Mouse (Mus musculus) naive thymus-derived CD4-positive, alpha-beta T cell, adult 2 months (primary cell): ENCODE results near the gene 1700010B08Rik.

Experiments used
- DNase-seq: peaks from one replicate; pipeline ENCODE4 v3.0.0-alpha.2; 2011; ENCODE audit warnings: low read depth

Gene 1700010B08Rik

DNA sequence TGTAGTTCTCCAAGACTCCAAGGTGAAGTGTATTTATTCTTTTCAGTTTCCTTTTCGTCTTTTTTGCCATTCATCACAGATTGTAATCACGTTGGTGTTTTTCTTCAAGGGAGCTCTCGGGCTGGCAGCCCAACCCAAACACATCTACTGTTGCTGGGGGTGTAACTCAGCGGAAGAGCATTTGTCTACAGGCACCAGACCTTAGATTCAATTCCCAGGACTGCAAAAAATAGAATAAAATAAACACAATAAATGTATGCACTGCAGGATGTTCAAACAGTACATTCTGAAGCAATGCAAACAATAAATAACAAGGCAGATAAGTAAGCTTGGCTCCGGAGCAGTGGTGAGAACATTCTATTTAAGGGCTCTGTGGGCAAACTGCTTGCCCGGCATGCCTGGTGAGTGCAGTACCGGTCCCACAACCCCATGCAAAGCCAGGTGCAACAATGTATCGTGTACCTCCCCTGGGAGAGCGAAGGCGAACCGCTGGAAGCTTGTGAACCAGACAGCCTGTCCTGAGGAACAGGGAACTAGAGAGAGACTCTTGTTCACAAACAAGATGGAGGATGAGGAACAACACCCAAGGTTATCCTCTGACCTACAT is 3.1 kb downstream of the 1700010B08Rik start:
- no peak for DNase-seq

DNA sequence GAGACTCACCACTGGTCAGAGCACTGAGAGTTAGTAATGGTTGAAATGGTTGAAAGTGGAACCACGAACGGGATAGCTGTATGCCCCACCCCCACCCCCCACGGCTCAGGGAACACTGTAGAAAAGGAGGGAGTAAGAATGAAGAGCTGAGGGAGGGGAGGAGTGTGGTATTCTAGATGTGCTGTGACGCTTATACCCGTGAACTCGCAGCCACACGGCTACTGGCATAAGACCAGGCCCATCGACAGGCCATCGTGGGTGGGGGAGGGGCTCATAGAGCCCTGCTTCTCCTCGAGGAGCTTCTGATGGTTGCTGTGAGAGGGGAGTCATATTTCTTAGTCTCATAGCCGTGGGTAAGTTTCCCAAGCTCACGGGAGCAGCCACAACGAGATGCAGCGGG is 5.2 kb downstream of the 1700010B08Rik start:
- DNase-seq: no peak

DNA sequence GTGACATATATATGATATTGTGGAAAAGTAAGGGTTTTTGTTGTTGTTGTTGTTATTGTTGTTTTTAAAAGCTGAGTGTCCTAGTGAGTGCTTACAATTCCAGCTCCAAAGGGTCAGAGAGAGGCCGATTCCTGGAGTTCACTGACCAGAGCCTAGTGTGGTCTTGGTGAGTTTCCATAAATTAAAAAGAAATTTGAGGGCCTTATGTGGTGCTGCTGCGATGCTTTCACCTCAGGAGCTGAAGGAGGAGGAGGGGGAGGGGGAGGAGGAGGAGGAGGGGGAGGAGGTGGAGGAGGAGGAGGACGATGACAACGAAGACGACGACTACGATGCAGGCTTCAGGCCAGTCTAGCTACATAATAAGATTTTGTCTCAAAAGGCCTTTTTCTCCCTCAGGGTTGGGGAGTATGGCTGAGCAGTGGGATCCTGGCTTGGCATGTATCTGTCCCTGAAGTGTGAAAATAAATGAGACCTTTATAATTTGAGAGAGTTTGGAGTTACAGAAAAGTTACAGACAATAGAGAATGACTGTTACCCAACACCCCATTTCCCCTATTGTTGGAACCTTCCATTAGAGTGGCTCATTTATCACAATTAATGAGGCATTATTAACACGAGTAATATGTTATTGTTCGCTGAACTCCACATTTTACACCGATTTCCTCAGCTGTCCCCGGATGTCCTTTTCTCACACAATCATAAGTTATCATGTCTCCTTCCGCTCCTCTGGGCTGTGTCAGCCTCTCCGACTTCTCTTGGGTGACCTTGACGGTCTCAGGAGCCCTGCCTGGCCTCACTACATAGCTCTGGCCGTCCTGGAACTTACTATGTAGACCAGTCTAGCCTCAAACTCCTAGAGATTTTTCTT is 6.0 kb downstream of the 1700010B08Rik start:
- DNase-seq: no peak

DNA sequence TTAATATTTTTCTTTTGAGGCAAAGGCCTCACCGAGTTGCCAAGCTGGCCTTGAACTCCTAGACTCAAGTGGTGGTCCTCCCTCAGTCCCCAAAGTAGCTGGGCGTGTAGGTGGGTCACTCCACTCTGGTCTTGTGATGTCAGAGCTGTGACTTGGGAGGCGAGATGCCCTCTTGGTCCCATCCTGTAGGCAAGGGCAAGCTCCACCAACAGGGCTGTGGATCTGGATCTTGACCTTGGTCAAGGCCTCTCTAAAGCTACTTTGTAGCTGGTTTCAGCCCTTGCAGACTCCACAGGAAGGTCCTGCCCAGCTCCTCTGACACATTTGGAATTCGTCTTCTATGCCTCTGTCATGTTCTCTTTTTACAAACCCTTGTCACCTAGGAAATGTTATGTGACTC is 6.6 kb downstream of the 1700010B08Rik start:
- DNase-seq: no peak

DNA sequence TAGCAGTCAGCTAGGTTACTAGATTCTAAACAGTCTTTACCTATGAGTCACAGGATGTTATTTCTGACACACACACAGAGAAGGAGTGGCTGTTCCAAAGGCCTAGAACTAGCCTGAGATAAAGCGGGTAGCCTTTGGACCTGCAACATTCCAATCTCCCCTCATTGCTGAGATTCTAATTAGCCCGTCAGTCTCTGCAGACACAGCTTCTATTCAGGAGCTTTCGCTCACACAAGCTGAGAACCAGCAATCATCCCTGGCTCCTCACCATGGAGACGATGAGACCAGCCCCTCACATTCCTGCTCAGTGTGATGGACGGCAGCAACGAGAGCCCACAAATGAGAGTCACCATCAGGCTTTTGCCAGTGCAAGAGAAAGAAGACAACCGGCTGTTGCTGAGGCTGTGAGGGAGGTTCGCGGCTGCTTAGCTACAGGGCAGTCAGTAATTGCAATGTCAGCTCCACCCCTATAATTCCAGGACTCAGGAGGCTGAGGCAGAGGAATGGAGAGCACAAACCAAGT is 11.3 kb downstream of the 1700010B08Rik start:
- no peak for DNase-seq

DNA sequence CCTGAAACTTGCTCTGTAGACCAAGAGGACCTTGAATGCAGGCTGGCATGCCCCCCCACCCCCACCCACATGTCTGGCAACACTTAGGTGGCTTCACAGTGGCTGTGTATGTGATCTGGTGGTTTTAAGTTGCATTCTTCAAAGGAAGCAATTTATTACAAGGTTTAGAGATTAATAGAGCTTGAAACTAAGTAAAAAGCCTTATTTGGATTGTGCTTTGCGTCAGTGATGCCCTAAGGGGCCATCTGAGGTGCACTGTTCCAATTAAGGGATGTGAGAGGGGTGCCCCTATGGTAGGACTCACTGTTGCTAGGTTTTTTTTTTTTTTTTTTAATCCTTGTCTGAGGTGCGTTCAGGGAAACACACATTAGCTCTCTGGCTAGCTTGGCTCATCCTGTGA is 15.2 kb downstream of the 1700010B08Rik start:
- DNase-seq: no peak

DNA sequence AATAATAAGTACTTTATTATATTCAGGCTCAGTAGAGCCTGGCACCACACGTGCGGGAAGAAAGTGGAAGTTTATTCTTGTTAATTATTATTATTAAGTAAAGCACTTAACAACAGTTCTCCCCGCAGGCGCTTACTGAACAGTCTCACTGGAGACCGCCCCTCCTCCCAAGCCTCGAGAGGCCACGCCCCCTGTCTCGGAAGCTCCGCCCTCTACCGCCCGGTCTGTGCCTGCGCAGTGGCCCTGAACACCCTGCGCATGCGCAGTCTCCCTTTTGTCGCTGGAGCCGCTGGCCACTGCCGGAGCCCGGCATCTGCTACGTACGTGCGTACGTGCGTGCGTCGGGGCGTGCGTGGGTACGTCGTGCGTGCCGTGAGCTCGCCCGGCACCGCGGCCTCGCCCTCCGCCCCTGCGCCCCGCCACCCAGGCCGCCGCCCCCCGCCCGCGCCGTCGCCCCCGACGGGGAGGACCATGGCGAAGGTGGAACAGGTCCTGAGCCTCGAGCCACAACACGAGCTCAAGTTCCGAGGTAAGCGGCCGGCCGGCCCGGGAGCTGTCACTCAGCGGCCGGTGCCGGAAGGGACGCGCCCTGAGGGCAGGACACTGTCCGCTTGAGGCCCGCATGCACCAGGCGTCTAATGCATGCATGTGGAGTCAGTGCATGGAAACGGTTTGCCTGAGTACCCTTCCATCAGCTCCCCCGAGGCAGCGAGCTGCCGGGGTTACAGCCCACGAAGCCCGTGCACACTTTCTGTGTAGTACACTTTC is 18.2 kb downstream of the 1700010B08Rik start, which contains the start of gene Vapb:
Vapb (plus strand) TSS at position 290 of the 768 bp plus-strand sequence.
- peak; percentile 99 for DNase-seq

DNA sequence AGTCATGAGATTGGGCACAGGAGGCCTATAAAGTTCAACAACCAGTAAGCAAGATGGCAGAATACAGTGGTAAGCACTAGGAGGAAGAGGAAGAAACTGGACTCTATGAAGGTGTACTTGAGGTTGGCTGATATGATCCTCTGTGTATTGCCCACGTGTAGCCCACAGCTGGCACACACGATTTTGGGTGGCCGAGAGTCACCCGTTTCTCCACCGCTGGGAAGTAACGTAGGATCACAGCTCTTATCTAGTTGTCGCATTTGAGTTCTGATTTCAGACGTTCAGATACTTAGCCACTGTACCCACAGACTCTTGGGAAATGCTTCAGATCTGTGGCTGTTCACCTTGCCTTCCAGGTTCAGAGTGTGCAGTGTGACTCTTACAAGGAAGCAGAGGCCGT is 19.0 kb downstream of the 1700010B08Rik start:
- no peak for DNase-seq

DNA sequence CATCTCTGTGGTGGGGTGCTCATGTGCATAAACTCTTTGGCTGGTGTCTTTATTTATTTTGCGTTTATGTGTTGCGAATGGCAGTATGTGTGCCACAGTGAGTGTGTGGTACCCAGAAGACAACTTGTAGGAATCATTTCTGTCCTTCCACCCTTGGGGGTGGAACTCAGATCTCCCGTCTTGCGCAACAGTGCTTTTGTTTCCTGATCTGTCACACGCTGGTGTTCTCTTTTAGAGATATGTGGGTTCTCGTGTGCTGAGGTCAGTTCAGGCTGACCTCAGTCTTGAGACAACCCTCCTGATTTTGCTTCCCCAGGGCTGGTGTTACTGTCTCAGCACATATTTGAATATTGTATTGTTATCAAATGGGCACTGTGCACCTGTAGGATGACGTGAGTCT is 19.9 kb downstream of the 1700010B08Rik start:
- DNase-seq: no peak

DNA sequence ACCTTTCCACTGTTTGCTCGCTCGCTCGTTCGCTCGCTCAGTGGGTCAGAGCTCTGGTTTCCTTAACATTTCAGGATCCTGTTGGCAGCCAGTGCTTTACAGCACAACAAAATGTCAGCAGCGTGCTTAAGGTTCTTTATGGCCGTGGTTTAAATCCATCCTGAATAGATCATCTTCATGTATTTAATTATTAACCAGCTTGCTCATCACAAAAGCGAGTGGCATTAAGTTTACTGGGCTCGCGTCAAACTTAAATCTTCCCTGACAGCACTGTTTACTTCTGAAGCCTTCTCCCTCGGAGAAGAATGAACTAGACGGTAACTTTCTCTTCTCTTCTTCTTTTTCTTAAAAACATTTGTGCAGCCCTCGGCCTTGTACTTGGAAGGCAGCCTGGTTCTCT is 22.9 kb downstream of the 1700010B08Rik start:
- DNase-seq: no peak

DNA sequence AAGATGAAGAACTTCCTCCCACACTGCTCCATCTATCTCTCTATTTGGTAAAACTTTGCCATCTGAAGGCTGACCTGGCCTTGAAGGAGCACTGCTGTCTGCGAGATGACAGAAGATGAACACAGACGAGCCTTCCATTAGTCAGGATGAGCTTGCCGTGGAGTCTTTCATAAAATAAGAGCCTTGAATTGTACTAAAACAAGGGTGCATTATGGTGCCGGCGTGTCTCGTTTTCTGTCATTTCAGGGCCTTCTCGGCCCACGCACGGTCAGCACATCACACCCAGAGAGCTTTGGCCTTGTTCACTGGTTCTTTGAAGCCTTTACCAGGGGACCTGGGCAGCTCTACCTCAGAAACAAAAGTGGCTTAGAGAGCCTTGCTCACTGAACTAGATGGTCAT is 23.5 kb downstream of the 1700010B08Rik start:
- no peak for DNase-seq

DNA sequence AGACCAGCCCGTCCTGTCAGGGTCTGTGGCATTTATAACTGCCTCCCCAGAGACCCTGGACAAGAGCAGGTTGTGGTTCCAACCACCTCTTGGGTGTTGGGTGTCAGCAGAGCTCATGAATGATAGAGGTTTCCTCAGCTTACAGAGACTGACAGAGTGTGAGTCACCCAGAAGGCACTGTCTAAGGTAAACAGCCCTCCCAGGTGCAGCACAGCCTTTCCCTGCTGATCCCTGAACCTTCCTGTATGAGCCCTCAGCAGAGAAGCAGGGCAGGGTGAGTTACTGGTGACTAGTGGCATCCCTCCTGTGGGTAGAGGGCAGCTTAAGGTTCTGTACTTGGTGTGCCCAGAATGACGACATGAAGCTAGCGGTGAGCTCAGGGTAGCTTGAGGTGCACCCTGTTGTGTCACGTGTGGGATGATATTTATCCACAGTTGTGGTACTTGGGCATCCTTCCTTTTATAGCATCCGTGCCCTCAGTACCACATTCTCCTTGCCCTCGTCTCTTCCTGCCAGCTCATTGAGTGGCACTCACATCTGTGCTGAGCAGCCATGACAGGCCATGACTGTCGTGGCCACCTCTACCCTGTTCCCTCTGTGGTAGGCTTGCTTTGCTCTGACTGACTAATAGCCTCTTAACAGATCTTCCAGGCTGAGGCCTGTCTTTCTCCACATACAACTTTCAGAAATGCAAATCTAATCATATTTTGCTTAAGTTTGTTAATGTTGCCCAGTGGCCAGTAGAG is 25.0 kb downstream of the 1700010B08Rik start:
- no peak for DNase-seq

DNA sequence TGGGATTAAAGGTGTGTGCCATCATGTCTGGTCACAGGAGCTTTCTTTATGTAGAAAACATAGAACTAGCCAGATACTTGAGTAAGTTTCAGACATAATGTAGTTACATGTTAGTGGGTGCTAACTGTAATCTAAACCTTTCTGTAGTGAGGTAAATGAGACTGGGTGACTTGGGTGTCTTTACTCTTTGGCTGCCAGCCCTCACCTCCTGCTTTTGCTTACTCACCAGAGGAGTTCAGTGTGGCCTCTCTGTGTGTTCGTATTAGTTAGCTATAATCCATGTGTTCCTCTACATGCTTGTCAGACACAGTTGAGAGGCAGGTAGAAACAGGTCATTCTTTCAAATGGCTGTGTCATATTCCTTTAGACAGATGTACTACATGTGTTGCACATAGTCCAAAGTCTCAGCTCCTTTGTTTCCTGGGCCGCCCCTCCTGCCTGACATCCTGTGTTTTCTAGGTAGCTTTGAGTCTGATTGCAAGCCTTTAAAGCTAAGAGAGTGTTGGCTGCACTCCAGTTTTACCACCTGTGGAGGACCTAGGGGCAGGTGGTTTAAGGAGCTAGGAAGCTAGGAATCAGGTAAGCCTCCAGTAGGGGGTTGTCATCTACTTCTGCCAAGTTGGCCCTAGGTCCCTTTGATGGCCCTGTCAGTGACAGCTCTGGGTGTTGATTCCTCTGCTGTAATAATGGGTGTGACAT is 29.9 kb downstream of the 1700010B08Rik start:
- DNase-seq: peak; percentile 38

DNA sequence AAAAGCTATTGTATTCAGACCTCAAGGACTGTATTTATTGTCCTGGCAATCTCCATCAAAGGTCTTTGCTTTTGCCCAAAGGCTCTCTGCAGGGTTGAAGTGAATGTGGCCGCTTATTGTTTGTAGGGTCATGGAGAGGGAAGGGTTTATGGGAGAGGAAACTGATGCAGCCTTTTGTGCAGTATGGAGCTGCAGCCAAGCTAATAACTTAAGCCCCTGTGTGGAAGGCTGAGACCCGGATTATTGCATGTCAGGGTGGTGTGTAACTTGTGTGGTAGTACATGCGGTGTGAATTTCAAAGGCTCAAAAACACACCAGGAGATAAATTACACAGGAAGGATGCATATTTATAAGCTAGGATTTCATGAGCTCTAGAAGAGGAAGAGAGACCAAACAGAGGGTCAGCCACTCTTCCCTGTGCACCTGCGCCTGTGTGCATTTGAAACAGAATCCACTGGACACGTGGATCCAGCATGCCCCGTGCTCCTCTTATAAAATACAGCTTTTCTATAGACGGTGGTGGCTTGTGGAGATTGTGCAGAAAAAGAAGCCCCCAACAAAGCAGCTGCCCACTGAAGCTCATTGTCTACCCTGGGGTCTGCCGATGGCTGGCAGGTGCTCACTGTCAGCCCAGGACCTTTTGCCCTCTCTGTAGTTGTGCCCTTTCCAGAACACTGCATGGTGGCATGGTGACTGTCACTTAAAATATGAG is 36.4 kb downstream of the 1700010B08Rik start:
- DNase-seq: no peak

DNA sequence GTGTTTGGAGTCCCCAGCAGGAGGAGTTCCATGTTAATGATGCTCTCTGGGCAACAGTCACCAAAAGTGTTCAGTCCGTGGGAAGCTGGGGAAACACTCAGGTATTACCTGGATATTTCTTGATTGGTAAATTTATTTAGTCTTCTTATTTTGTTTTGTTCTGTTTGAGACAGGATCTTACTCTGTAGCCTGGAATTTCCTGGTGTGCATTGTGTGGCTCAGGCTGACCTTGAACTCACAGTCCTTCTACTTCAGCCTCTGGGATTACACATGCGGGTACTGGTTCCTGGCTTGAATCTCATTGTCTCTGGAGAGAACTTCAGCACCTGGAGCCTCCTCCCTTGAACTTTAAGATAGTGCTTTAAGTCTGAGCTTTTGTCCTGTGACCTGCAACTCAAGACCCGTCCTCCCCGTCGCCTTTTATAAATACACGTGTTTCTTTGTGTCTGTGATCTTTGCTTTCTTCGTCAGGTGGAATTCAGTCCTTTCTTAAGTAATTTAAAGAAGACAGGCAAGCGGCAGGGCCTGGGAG is 38.5 kb downstream of the 1700010B08Rik start:
- DNase-seq: no peak

DNA sequence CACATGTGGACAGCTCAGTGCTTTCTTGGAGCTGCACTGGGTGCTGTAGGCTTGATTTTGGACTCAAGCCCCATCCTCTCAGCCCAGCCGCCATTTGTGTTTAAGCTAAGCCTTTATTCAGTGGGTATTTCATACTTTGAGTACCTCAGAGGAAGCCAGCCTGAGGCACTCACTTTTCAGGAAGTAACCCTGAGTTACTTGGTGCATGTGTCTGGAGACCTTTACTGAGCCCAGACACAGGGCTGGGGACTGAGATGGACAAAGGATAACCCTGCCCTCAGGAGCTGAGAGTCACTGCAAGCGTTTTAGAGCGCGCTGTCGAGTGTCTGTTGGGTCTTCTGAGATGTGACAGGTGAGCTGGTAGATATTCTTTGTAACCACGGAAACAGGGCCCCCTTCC is 41.4 kb downstream of the 1700010B08Rik start:
- DNase-seq: no peak

DNA sequence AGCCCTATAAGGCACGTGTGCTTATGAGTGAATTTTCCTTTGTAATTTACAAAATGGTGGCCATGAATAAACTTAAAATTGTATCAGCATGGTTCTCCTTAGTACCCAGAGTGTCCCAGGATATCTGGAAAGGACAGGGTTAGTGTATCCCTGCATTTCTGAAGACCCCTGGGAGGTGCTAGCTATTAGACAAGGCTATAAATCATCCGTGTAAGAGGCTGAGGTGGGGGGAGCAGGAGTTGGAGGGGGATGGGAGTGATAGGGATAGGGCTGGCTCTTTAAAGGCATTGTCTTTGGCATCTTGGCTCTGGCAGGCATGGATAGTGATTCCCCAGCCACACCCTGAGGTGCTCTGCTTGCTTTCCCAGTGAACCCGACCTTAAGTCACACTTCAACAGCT is 45.4 kb downstream of the 1700010B08Rik start:
- DNase-seq: no peak

DNA sequence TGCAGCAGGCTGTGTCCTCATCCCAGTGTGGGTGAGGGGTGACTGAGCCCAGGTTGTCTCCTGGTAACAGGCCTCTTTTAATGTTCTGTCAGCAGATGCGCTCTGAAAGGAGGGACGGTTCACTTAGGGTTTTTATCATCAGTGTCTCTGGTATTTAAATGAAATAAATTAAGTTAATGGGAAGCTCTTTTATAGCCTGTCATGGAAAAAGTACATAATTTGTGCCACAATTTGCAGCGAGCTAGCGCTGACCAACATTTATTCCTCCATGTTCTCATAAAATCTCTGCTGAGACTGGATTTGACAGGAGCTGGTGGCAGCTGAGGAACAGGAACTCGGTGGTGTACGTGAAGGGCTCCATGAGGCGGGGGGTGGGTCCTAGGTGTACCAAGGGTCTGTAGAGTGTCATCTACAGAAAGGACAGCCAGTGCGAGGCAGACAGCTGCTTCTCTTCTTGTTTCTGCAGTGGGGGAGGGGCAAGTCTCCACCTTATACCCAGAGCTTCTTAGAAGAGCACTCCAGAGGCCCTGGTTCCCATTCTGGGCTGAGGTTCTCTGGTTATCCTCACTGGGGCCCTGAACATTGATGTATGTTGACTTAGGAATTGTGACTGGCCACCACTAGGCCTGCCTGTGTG is 48.9 kb downstream of the 1700010B08Rik start:
- no peak for DNase-seq

DNA sequence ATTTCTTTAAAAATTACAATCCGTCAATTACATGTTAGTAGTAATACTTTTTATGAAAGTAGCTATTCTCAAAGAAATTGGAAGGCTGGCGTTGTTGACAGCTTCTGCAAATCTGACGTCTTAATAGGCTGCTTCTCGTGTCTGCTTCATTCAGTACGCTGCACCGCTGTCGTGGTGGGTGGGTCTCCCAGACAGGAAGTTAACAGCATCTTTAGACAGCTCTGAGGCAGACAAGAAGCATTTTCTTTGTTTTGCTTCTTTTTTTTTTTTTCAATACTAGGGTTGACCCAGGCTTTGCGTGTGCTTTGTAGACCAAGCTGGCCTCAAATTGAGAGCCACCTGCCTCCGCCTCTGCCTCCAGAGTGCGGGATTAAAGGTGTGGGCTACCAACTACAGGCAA is 50.0 kb downstream of the 1700010B08Rik start:
- peak; percentile 63 for DNase-seq

DNA sequence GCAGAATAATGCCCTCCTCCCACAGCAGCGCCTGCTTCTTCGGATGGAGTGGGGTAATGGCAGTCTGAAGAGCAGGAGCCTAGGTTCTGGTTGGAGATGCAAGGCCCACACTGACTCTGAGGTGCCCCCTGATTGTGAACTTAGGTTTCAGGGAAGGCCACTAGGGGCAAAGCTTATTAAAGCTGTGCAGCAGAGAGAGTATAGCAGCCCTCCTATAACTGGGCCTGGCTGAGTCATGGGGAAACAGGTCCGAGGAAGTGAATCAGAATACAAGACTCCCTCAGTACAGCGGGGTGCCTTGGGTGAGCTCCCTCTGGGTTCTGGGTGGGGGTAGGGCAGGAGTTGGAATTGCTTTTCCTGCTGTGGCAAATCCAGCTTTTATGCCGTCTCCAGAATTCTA is 51.4 kb downstream of the 1700010B08Rik start:
- DNase-seq: no peak
